Mouse (Mus musculus): ENCODE results near the gene Tns1. TPM values are rescaled to one million over a fixed set of nuclear protein-coding genes. Genes with fewer than 3 reads are reported as not detected.

Tns1 gene
- polyA plus RNA-seq, 1 experiment from 2014 or later: 65.4 TPM

DNA sequence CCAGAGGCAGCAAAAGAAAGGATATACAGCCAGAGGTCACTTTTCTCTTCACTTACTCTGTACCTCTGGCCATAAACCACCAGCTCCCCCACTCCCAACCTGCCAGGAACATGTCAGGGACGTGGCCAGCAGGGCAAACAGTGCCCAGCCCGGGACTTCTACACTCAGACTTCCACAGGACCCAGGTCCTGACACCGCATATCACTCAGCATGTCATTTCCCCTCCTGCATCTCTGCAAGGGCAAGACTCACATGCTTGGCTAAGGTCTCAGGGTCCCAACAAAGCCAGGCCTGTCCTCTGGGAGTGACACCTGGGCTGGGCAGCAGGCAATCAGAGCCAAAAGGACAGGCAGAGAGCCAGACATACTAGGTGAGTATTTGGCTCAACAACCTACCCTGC lies 11.2 kb downstream of the Tns1 start:
- H3K4me3 ChIP-seq (replicated peaks; ENCODE audit: low read depth, low read length): no peak overlapping the region
- H3K4me2 ChIP-seq (ENCODE audit: low read length): no peak overlapping the region
- H3K27me3 ChIP-seq (ENCODE audit: insufficient read depth, low read length): no peaks in the 10 kb centered on the region
- H3K27ac ChIP-seq: 0 out of 2 replicates have a peak overlapping the region, but pooled peaks have one; percentile 19
- peaks cover 15% of the 10 kb centered on the region for H3K4me1 ChIP-seq (replicated peaks; ENCODE audit: insufficient read depth, low read length)
- H3K9me3 ChIP-seq (replicated peaks; ENCODE audit: low read length): no peaks in the 10 kb centered on the region
- 37% methylated on average over 3 of the region's 3 CpGs for WGBS
- no peaks in the 10 kb centered on the region for H3K36me3 ChIP-seq (ENCODE audit: insufficient read depth, low read length)
- H3K9ac ChIP-seq (ENCODE audit: low read depth, low read length): 0 out of 2 replicates have a peak overlapping the region, but pooled peaks have one; percentile 23
- no peak for TF ChIP-seq CTCF (IDR thresholded peaks at IDR 0.05; ENCODE audit: low read depth)
- no peak for DNase-seq (ENCODE audit: low spot score)
- no peak for ATAC-seq (replicated peaks; ENCODE audit: low FRiP score, low read depth)

DNA sequence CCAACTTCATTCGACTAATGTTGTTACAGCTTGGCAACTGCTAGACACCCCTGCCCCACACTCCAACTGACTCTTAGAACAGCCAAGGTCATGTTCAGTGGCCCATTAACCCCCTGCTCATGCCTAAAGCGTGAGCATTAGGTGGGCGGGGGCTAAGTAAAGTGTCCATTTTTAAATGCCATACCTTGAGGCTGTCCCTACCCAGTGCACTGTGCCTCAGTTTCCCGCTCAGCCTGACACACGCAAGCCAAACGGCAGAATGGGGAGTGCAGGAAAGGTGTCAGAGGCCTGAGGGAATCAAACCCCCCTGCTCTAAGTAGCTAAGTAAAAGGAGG lies 12.6 kb downstream of the Tns1 start:
- Histone ChIP-seq H3K4me2 (ENCODE audit: low read length) (no peak overlapping the region), H3K27ac (peak overlapping the region; percentile 47), H3K9ac (ENCODE audit: low read depth, low read length) (no peak overlapping the region), H3K4me1 (replicated peaks; ENCODE audit: insufficient read depth, low read length) (peaks cover 18% of the 10 kb centered on the region), H3K4me3 (replicated peaks; ENCODE audit: low read depth, low read length) (no peak overlapping the region), H3K27me3 (ENCODE audit: insufficient read depth, low read length) (no peaks in the 10 kb centered on the region), H3K36me3 (ENCODE audit: insufficient read depth, low read length) (no peaks in the 10 kb centered on the region), H3K9me3 (replicated peaks; ENCODE audit: low read length) (no peaks in the 10 kb centered on the region)
- TF ChIP-seq CTCF (IDR thresholded peaks at IDR 0.05; ENCODE audit: low read depth): no peak
- 45% methylated on average over 6 of the region's 6 CpGs for WGBS
- ATAC-seq (replicated peaks; ENCODE audit: low FRiP score, low read depth): peak; percentile 44
- DNase-seq (ENCODE audit: low spot score): no peak

GRCm38 (mm10) chr1:74110932-74111695 lies 13.1 kb downstream of the Tns1 start:
- no peaks in the 10 kb centered on the region for H3K9me3 ChIP-seq (replicated peaks; ENCODE audit: low read length)
- H3K4me2 ChIP-seq (ENCODE audit: low read length): no peak overlapping the region
- no peak overlapping the region for H3K4me3 ChIP-seq (replicated peaks; ENCODE audit: low read depth, low read length)
- no peak for TF ChIP-seq CTCF (IDR thresholded peaks at IDR 0.05; ENCODE audit: low read depth)
- H3K4me1 ChIP-seq (replicated peaks; ENCODE audit: insufficient read depth, low read length): peaks cover 18% of the 10 kb centered on the region
- DNase-seq (ENCODE audit: low spot score): peak; percentile 68
- no peaks in the 10 kb centered on the region for H3K36me3 ChIP-seq (ENCODE audit: insufficient read depth, low read length)
- H3K9ac ChIP-seq (ENCODE audit: low read depth, low read length): no peak overlapping the region
- H3K27ac ChIP-seq: peak overlapping the region; percentile 47
- 27% methylated on average over 8 of the region's 8 CpGs for WGBS
- no peaks in the 10 kb centered on the region for H3K27me3 ChIP-seq (ENCODE audit: insufficient read depth, low read length)
- peak; percentile 50 for ATAC-seq (replicated peaks; ENCODE audit: low FRiP score, low read depth)

- Histone ChIP-seq H3K27ac (no peak overlapping the region), H3K9ac (ENCODE audit: low read depth, low read length) (no peak overlapping the region), H3K27me3 (ENCODE audit: insufficient read depth, low read length) (no peaks in the 10 kb centered on the region), H3K9me3 (replicated peaks; ENCODE audit: low read length) (no peaks in the 10 kb centered on the region), H3K4me1 (replicated peaks; ENCODE audit: insufficient read depth, low read length) (peaks cover 18% of the 10 kb centered on the region), H3K36me3 (ENCODE audit: insufficient read depth, low read length) (no peaks in the 10 kb centered on the region), H3K4me3 (replicated peaks; ENCODE audit: low read depth, low read length) (no peak overlapping the region), H3K4me2 (ENCODE audit: low read length) (no peak overlapping the region)
- ATAC-seq (replicated peaks; ENCODE audit: low FRiP score, low read depth) (no peak), DNase-seq (ENCODE audit: low spot score) (no peak)
- TF ChIP-seq CTCF (IDR thresholded peaks at IDR 0.05; ENCODE audit: low read depth): no peak
- WGBS: 80% methylated on average over 2 of the region's 2 CpGs
Measured at GRCm38 (mm10) chr1:74109670-74110069, 14.6 kb downstream of the Tns1 start.

DNA sequence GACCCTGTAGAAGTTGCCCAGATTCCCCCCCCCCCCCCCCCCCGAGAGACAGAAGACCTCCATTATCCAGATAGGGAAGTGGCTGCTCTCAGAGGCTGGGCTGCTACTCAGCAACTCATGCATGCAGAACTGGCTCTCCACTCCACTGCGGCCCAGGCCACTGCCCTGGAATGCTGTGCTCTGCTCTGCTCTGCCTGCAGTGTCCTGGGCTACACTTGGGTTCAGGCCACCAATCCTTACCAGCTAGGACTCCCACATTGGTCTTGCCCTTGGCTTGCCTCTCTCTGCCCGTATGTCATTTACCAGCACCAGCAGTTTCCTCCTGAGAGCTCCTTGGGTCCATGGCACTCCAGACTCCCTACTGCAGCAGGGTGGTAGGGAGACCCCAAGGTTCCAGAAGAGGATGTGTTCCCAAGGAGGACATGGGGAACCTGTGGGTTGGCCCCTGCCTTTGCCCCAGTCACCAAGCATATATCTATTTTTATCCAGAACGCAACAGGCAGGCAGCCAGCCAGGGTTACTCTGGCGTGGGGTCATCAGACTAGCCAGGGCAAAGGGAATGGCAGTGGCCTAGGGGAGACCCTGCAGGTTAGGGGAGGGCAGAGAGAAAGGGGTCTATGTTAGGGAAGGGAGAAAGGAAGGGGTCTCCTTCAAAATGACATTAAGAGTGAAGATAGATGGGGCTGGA lies 16.2 kb downstream of the Tns1 start:
- Histone ChIP-seq H3K4me3 (replicated peaks; ENCODE audit: low read depth, low read length) (no peak overlapping the region), H3K4me1 (replicated peaks; ENCODE audit: insufficient read depth, low read length) (peaks cover 18% of the 10 kb centered on the region), H3K9ac (ENCODE audit: low read depth, low read length) (no peak overlapping the region), H3K36me3 (ENCODE audit: insufficient read depth, low read length) (no peaks in the 10 kb centered on the region), H3K9me3 (replicated peaks; ENCODE audit: low read length) (no peaks in the 10 kb centered on the region), H3K4me2 (ENCODE audit: low read length) (no peak overlapping the region), H3K27ac (no peak overlapping the region), H3K27me3 (ENCODE audit: insufficient read depth, low read length) (no peaks in the 10 kb centered on the region)
- 54% methylated on average over 4 of the region's 5 CpGs for WGBS
- ATAC-seq (replicated peaks; ENCODE audit: low FRiP score, low read depth) (0 out of 2 replicates have a peak, but pooled peaks have one; percentile 27), DNase-seq (ENCODE audit: low spot score) (no peak)
- no peak for TF ChIP-seq CTCF (IDR thresholded peaks at IDR 0.05; ENCODE audit: low read depth)

- H3K4me1 ChIP-seq (replicated peaks; ENCODE audit: insufficient read depth, low read length): peaks cover 8% of the 10 kb centered on the region; the same call in 1 of the 2 replicates
- H3K9me3 ChIP-seq (replicated peaks; ENCODE audit: low read length): no peaks in the 10 kb centered on the region
- no peak for TF ChIP-seq CTCF (IDR thresholded peaks at IDR 0.05; ENCODE audit: low read depth)
- no peak overlapping the region for H3K27ac ChIP-seq
- H3K4me3 ChIP-seq (replicated peaks; ENCODE audit: low read depth, low read length): no peak overlapping the region
- no peak overlapping the region for H3K9ac ChIP-seq (ENCODE audit: low read depth, low read length)
- DNase-seq (ENCODE audit: low spot score) (no peak), ATAC-seq (replicated peaks; ENCODE audit: low FRiP score, low read depth) (no peak)
- 72% methylated on average over 6 of the region's 6 CpGs for WGBS
- no peaks in the 10 kb centered on the region for H3K36me3 ChIP-seq (ENCODE audit: insufficient read depth, low read length)
- no peaks in the 10 kb centered on the region for H3K27me3 ChIP-seq (ENCODE audit: insufficient read depth, low read length)
- no peak overlapping the region for H3K4me2 ChIP-seq (ENCODE audit: low read length)
Measured at GRCm38 (mm10) chr1:74106214-74106613, 18.0 kb downstream of the Tns1 start.

Measured in kidney, postnatal 0 days (tissue).